Mouse (Mus musculus): ENCODE measurements at regions not wholly inside any gene's neighbourhood (a gene's known extent, or its start where the extent isn't known, plus 50 kb on each side); places are given as distances from the start of the nearest gene placed in this dataset.

DNA sequence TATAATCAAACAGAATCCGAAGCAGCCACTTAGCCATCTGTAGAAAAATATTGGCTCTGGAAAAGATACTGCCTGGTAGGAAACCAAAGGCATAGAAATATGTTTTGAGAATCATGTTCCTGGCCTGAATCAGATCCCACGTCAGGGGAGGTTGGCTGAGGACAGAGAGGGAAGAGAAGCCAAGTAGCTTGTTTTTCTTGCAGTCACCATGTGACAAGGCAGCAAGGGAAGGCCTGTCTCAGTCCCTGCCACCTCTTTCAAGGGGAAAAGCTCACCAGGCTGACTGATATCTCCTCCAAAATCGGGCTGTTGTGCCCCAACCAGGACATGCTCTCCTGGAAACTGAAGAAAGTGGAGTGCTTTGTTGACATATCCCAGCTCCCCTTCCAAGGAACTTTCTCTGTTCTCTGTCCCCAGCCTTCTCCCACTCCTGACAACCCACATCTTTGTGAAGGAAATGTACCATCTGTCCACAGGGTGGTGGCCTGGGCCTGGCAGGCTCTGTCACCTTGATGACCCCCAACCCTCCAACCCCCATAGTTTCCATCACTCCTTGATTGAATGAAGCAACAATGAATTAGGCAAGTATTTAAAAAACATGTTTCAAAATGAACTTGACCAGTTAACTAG lies 104.3 kb upstream of the Foxn2 start:
- Histone ChIP-seq H3K27ac (peak overlapping the region; percentile 78), H3K36me3 (ENCODE audit: control insufficient read depth, insufficient read depth, low read length) (no peaks in the 10 kb centered on the region; the same call in none of the 2 replicates), H3K4me1 (ENCODE audit: control insufficient read depth, insufficient read depth, low read length) (peaks cover 9% of the 10 kb centered on the region), H3K4me3 (no peak overlapping the region), H3K27me3 (ENCODE audit: control insufficient read depth, insufficient read depth, low read length) (no peaks in the 10 kb centered on the region), H3K9ac (ENCODE audit: low read depth, low read length) (peak overlapping the region; percentile 0; the same call in 1 of the 2 replicates), H3K79me2 (replicated peaks; ENCODE audit: control insufficient read depth, insufficient read depth, low read length) (no peaks in the 10 kb centered on the region)
- peak; percentile 56 to 69 for DNase-seq
- intact Hi-C loops (cut with DNase I) = no loop called here
- TF ChIP-seq CTCF (IDR thresholded peaks at IDR 0.05) = no peak
- peak; percentile 74; the same call in 1 of the 2 replicates for TF ChIP-seq EP300 (IDR thresholded peaks at IDR 0.05; ENCODE audit: insufficient read depth, low read depth, low read length)
- peak; percentile 51; the same call in 1 of the 2 replicates for TF ChIP-seq POLR2A (IDR thresholded peaks at IDR 0.05; ENCODE audit: insufficient read depth, low read depth, low read length)
- WGBS = 15% methylated on average over 3 of the region's 3 CpGs

DNA sequence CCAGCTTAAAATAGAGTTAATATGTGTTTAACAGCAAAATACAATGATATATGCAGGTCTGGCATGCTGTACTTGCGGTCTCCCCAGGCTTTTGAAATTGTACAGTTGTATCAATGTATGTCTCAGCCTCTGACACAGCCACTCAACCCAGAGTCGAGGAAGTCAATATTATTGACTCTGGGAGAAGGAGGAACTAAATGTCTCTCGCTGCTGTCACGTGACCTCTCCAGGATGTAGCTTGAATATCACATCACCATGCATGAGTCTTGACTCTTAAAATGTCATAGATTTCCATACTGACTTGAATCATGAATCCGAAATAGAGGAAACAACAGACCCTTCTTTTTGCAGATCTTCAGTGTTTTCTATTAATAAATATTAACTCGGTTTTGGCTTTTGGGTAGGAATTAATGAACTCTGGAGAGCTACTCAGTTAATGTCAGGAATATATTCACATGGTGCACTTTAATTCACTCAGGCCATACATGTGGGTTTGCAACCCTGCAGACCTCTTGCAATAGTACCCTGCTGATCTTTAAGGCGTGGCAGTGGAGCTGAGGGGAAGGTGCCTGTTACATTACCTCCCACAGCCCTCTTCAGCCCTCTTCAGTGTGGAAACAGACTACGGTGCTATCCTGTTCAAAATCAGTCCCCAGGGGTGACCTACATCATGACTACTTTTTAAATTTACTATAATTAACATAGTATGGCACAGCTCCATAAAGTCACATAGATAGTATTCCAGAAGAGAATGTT lies 102.7 kb upstream of the Foxn2 start:
- no peak for DNase-seq
- H3K36me3 ChIP-seq (ENCODE audit: control insufficient read depth, insufficient read depth, low read length) = no peaks in the 10 kb centered on the region; the same call in none of the 2 replicates
- intact Hi-C loops (cut with DNase I) = no loop called here
- H3K79me2 ChIP-seq (replicated peaks; ENCODE audit: control insufficient read depth, insufficient read depth, low read length) = no peaks in the 10 kb centered on the region
- no peak overlapping the region for H3K9ac ChIP-seq (ENCODE audit: low read depth, low read length)
- H3K27me3 ChIP-seq (ENCODE audit: control insufficient read depth, insufficient read depth, low read length) = no peaks in the 10 kb centered on the region
- H3K27ac ChIP-seq = no peak overlapping the region
- WGBS = 71% methylated on average over 8 of the region's 8 CpGs
- peaks cover 9% of the 10 kb centered on the region for H3K4me1 ChIP-seq (ENCODE audit: control insufficient read depth, insufficient read depth, low read length)
- H3K4me3 ChIP-seq = no peak overlapping the region
- TF ChIP-seq CTCF (IDR thresholded peaks at IDR 0.05) (no peak), EP300 (IDR thresholded peaks at IDR 0.05; ENCODE audit: insufficient read depth, low read depth, low read length) (no peak), POLR2A (IDR thresholded peaks at IDR 0.05; ENCODE audit: insufficient read depth, low read depth, low read length) (no peak)

DNA sequence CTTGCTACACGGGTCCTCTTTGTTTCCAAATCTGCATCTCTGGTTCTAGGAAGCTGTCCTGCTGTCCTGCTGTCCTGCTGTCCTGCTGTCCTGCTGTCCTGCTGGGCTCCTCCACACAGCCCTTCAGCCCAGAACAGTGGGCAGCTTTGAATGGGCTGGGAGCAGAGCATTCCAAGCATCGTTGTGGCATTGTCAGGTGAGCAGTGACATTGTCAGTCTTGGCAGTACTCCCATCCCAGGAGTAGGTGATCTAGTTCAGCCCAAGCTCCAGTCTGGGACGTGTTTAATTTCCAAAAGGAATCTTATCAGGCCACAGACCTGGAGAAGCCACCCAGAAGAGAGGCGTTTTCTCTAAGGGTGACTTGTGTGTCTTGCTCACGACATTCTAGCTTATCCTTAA lies 99.4 kb upstream of the Foxn2 start:
- H3K79me2 ChIP-seq (replicated peaks; ENCODE audit: control insufficient read depth, insufficient read depth, low read length) = no peaks in the 10 kb centered on the region
- H3K4me1 ChIP-seq (ENCODE audit: control insufficient read depth, insufficient read depth, low read length) = peaks cover 4% of the 10 kb centered on the region
- no peaks in the 10 kb centered on the region for H3K27me3 ChIP-seq (ENCODE audit: control insufficient read depth, insufficient read depth, low read length)
- TF ChIP-seq CTCF (IDR thresholded peaks at IDR 0.05) (no peak), POLR2A (IDR thresholded peaks at IDR 0.05; ENCODE audit: insufficient read depth, low read depth, low read length) (no peak), EP300 (IDR thresholded peaks at IDR 0.05; ENCODE audit: insufficient read depth, low read depth, low read length) (no peak)
- WGBS = 42% methylated on average over 5 of the region's 5 CpGs
- H3K4me3 ChIP-seq = no peak overlapping the region
- no peak for DNase-seq
- H3K9ac ChIP-seq (ENCODE audit: low read depth, low read length) = no peak overlapping the region
- intact Hi-C loops (cut with DNase I) = no loop called here
- H3K27ac ChIP-seq = no peak overlapping the region
- no peaks in the 10 kb centered on the region; the same call in none of the 2 replicates for H3K36me3 ChIP-seq (ENCODE audit: control insufficient read depth, insufficient read depth, low read length)

DNA sequence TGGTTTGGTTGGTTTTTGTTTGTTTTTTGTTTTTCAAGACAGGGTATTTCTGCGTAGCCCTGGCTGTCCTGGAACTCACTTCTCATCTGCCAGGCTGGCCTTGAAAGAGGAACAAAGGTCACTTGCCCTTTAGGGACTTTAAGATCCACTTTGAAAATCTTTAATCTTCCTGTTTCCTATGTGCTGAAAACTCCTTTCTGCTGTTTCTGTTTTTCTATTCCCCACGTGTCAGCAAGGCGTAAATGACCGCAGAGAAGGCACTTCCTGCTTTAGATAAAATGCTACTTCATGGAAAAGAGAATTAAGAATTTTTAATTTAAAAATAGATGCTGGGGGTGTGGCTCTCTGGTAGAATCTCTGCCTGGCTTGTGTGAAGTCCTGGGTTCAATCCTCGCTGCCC lies 98.9 kb upstream of the Foxn2 start:
- DNase-seq = peak in 1 of 2 experiments; percentile 13
- Histone ChIP-seq H3K27ac (no peak overlapping the region), H3K79me2 (replicated peaks; ENCODE audit: control insufficient read depth, insufficient read depth, low read length) (no peaks in the 10 kb centered on the region), H3K4me3 (no peak overlapping the region), H3K9ac (ENCODE audit: low read depth, low read length) (no peak overlapping the region), H3K36me3 (ENCODE audit: control insufficient read depth, insufficient read depth, low read length) (no peaks in the 10 kb centered on the region; the same call in 1 of the 2 replicates), H3K27me3 (ENCODE audit: control insufficient read depth, insufficient read depth, low read length) (no peaks in the 10 kb centered on the region), H3K4me1 (ENCODE audit: control insufficient read depth, insufficient read depth, low read length) (no peaks in the 10 kb centered on the region)
- no peak for TF ChIP-seq CTCF (IDR thresholded peaks at IDR 0.05)
- TF ChIP-seq POLR2A (IDR thresholded peaks at IDR 0.05; ENCODE audit: insufficient read depth, low read depth, low read length) = no peak
- TF ChIP-seq EP300 (IDR thresholded peaks at IDR 0.05; ENCODE audit: insufficient read depth, low read depth, low read length) = no peak
- intact Hi-C loops (cut with DNase I) = no loop called here
- WGBS = 47% methylated on average over 5 of the region's 5 CpGs

DNA sequence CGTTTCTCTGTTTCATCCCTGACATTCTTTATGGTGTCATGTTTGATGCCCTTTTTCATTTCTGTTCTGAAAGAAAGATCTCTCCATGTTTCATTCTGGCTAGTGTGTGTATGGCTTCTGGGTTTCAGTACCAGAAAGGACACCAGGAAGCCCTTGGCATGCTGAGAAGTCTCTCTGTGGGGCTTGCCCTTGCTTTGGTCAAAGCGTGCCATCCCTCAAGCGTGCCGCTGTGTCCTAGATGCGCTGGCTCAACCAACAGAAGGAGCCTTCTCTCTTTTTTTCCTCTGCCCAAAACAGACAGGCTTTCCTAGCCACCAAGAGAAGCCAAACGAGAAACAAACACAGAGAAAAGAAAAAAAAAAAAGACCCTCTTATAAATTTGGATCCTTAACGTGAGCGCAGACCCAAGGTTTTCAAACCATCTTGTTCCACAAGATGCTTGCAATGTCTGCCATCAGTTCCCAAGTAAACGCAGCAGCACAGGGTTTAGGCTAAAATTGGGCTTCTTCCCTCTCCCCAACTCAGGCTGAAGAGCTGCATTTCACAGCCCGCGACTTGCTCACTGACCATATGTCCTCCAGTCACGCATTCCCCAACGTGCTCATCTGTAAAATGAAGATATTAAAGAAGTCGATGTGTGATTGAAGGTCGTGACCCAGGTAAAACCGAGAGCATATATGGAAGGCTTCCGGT lies 97.3 kb upstream of the Foxn2 start:
- no peak overlapping the region for H3K27ac ChIP-seq
- H3K79me2 ChIP-seq (replicated peaks; ENCODE audit: control insufficient read depth, insufficient read depth, low read length) = no peaks in the 10 kb centered on the region
- H3K4me3 ChIP-seq = no peak overlapping the region
- no peak for TF ChIP-seq EP300 (IDR thresholded peaks at IDR 0.05; ENCODE audit: insufficient read depth, low read depth, low read length)
- no peak for TF ChIP-seq POLR2A (IDR thresholded peaks at IDR 0.05; ENCODE audit: insufficient read depth, low read depth, low read length)
- TF ChIP-seq CTCF (IDR thresholded peaks at IDR 0.05) = no peak
- intact Hi-C loops (cut with DNase I) = no loop called here
- H3K9ac ChIP-seq (ENCODE audit: low read depth, low read length) = no peak overlapping the region
- 88% methylated on average over 17 of the region's 17 CpGs for WGBS
- DNase-seq = no peak
- H3K36me3 ChIP-seq (ENCODE audit: control insufficient read depth, insufficient read depth, low read length) = no peaks in the 10 kb centered on the region
- H3K27me3 ChIP-seq (ENCODE audit: control insufficient read depth, insufficient read depth, low read length) = no peaks in the 10 kb centered on the region
- H3K4me1 ChIP-seq (ENCODE audit: control insufficient read depth, insufficient read depth, low read length) = no peaks in the 10 kb centered on the region
